Mouse (Mus musculus): ENCODE data around the gene 1700001C19Rik. TPM values are rescaled to one million over a fixed set of nuclear protein-coding genes. Genes with fewer than 3 reads are reported as not detected.

The 1700001C19Rik gene
- total RNA-seq (2012; rRNA removed) = 0.85 TPM in 2 replicates

GRCm38 (mm10) chr17:47436907-47437547, at the start of gene 1700001C19Rik:
Gene 1700001C19Rik (minus strand): TSS chr17:47437376.
- H3K4me3 ChIP-seq (ENCODE audit: insufficient read depth in 1 of 2, low read depth in 1 of 2, low read length in 2 of 2, poor library complexity in 1 of 2, severe bottlenecking in 1 of 2) = peak within 1 kb of the TSS; percentile 71 to 76
- H3K4me1 ChIP-seq (ENCODE audit: control insufficient read depth in 2 of 2, insufficient read depth in 2 of 2, low read length in 2 of 2, poor library complexity in 1 of 2) = peaks cover 0 to 29% of the 10 kb centered on the region in 2 experiments; a peak in 2 of 4 replicates
- DNase-seq (ENCODE audit: low read depth, low spot score) = no peak
- peak; percentile 93 for TF ChIP-seq ZNF384 (IDR thresholded peaks at IDR 0.05; ENCODE audit: low read depth, low read length)
- TF ChIP-seq HCFC1 (IDR thresholded peaks at IDR 0.05; ENCODE audit: borderline replicate concordance, insufficient read depth, low read length) = no peak
- no peak for TF ChIP-seq MAFK (IDR thresholded peaks at IDR 0.05; ENCODE audit: insufficient read depth, low read depth, low read length)
- no peak for TF ChIP-seq ZC3H11A (IDR thresholded peaks at IDR 0.05; ENCODE audit: borderline replicate concordance, low read depth, low read length)
- H3K27ac ChIP-seq (ENCODE audit: insufficient read depth, low read depth, low read length, poor library complexity, severe bottlenecking) = no peak within 1 kb of the TSS
- in situ Hi-C loops (cut with MboI; ENCODE audit: low sequenced_read_pairs in 2 of 2, unreplicated experiment in 2 of 2) = no loop called here
- H3K9ac ChIP-seq (ENCODE audit: insufficient read depth, low read depth, low read length, poor library complexity, severe bottlenecking) = peak within 1 kb of the TSS; percentile 59
- no peaks in the 10 kb centered on the region for H3K36me3 ChIP-seq (ENCODE audit: control insufficient read depth, insufficient read depth, low read length, poor library complexity, severe bottlenecking)
- no peaks in the 10 kb centered on the region for H3K9me3 ChIP-seq (ENCODE audit: control insufficient read depth, insufficient read depth, low read depth, low read length)

- Histone ChIP-seq H3K27ac (ENCODE audit: insufficient read depth, low read depth, low read length, poor library complexity, severe bottlenecking) (no peak overlapping the region), H3K36me3 (ENCODE audit: control insufficient read depth, insufficient read depth, low read length, poor library complexity, severe bottlenecking) (peaks cover 28% of the 10 kb centered on the region), H3K9me3 (ENCODE audit: control insufficient read depth, insufficient read depth, low read depth, low read length) (no peaks in the 10 kb centered on the region), H3K9ac (ENCODE audit: insufficient read depth, low read depth, low read length, poor library complexity, severe bottlenecking) (no peak overlapping the region), H3K4me1 (ENCODE audit: control insufficient read depth in 2 of 2, insufficient read depth in 2 of 2, low read length in 2 of 2, poor library complexity in 1 of 2) (peaks cover 0 to 43% of the 10 kb centered on the region in 2 experiments; a peak in 2 of 4 replicates), H3K4me3 (ENCODE audit: insufficient read depth in 1 of 2, low read depth in 1 of 2, low read length in 2 of 2, poor library complexity in 1 of 2, severe bottlenecking in 1 of 2) (no peak overlapping the region)
- DNase-seq (ENCODE audit: low read depth, low spot score) = no peak
- TF ChIP-seq ZC3H11A (IDR thresholded peaks at IDR 0.05; ENCODE audit: borderline replicate concordance, low read depth, low read length) = no peak
- TF ChIP-seq HCFC1 (IDR thresholded peaks at IDR 0.05; ENCODE audit: borderline replicate concordance, insufficient read depth, low read length) = no peak
- no peak for TF ChIP-seq ZNF384 (IDR thresholded peaks at IDR 0.05; ENCODE audit: low read depth, low read length)
- TF ChIP-seq CHD2 (IDR thresholded peaks at IDR 0.05; ENCODE audit: low read depth, low read length) = no peak
- in situ Hi-C loops (cut with MboI; ENCODE audit: low sequenced_read_pairs in 2 of 2, unreplicated experiment in 2 of 2) = no loop called here
Measured at GRCm38 (mm10) chr17:47485791-47486190, 48.6 kb upstream of the 1700001C19Rik start.

GRCm38 (mm10) chr17:47484993-47485392, 47.8 kb upstream of the 1700001C19Rik start:
- peak overlapping the region; percentile 80; the same call in 1 of the 2 replicates for H3K27ac ChIP-seq (ENCODE audit: insufficient read depth, low read depth, low read length, poor library complexity, severe bottlenecking)
- TF ChIP-seq ZNF384 (IDR thresholded peaks at IDR 0.05; ENCODE audit: low read depth, low read length) = no peak
- no peak for TF ChIP-seq ZC3H11A (IDR thresholded peaks at IDR 0.05; ENCODE audit: borderline replicate concordance, low read depth, low read length)
- TF ChIP-seq CHD2 (IDR thresholded peaks at IDR 0.05; ENCODE audit: low read depth, low read length) = no peak
- no peak for TF ChIP-seq HCFC1 (IDR thresholded peaks at IDR 0.05; ENCODE audit: borderline replicate concordance, insufficient read depth, low read length)
- TF ChIP-seq MAFK (IDR thresholded peaks at IDR 0.05; ENCODE audit: insufficient read depth, low read depth, low read length) = no peak
- H3K9me3 ChIP-seq (ENCODE audit: control insufficient read depth, insufficient read depth, low read depth, low read length) = no peaks in the 10 kb centered on the region
- H3K9ac ChIP-seq (ENCODE audit: insufficient read depth, low read depth, low read length, poor library complexity, severe bottlenecking) = no peak overlapping the region
- no peak overlapping the region for H3K4me3 ChIP-seq (ENCODE audit: insufficient read depth in 1 of 2, low read depth in 1 of 2, low read length in 2 of 2, poor library complexity in 1 of 2, severe bottlenecking in 1 of 2)
- H3K36me3 ChIP-seq (ENCODE audit: control insufficient read depth, insufficient read depth, low read length, poor library complexity, severe bottlenecking) = peaks cover 21% of the 10 kb centered on the region
- H3K4me1 ChIP-seq (ENCODE audit: control insufficient read depth in 2 of 2, insufficient read depth in 2 of 2, low read length in 2 of 2, poor library complexity in 1 of 2) = peaks cover 0 to 47% of the 10 kb centered on the region in 2 experiments; a peak in 2 of 4 replicates
- DNase-seq (ENCODE audit: low read depth, low spot score) = no peak
- in situ Hi-C loops (cut with MboI; ENCODE audit: low sequenced_read_pairs in 2 of 2, unreplicated experiment in 2 of 2) = no loop called here

- TF ChIP-seq ZNF384 (IDR thresholded peaks at IDR 0.05; ENCODE audit: low read depth, low read length) (no peak), ZC3H11A (IDR thresholded peaks at IDR 0.05; ENCODE audit: borderline replicate concordance, low read depth, low read length) (no peak), MAFK (IDR thresholded peaks at IDR 0.05; ENCODE audit: insufficient read depth, low read depth, low read length) (no peak), HCFC1 (IDR thresholded peaks at IDR 0.05; ENCODE audit: borderline replicate concordance, insufficient read depth, low read length) (no peak), CHD2 (IDR thresholded peaks at IDR 0.05; ENCODE audit: low read depth, low read length) (no peak)
- Histone ChIP-seq H3K9ac (ENCODE audit: insufficient read depth, low read depth, low read length, poor library complexity, severe bottlenecking) (no peak overlapping the region), H3K4me1 (ENCODE audit: control insufficient read depth in 2 of 2, insufficient read depth in 2 of 2, low read length in 2 of 2, poor library complexity in 1 of 2) (peaks cover 0 to 43% of the 10 kb centered on the region in 2 experiments; a peak in 2 of 4 replicates), H3K9me3 (ENCODE audit: control insufficient read depth, insufficient read depth, low read depth, low read length) (no peaks in the 10 kb centered on the region), H3K27ac (ENCODE audit: insufficient read depth, low read depth, low read length, poor library complexity, severe bottlenecking) (peak overlapping the region; percentile 80), H3K36me3 (ENCODE audit: control insufficient read depth, insufficient read depth, low read length, poor library complexity, severe bottlenecking) (peaks cover 15% of the 10 kb centered on the region), H3K4me3 (ENCODE audit: insufficient read depth in 1 of 2, low read depth in 1 of 2, low read length in 2 of 2, poor library complexity in 1 of 2, severe bottlenecking in 1 of 2) (no peak overlapping the region)
- in situ Hi-C loops (cut with MboI; ENCODE audit: low sequenced_read_pairs in 2 of 2, unreplicated experiment in 2 of 2) = no loop called here
- DNase-seq (ENCODE audit: low read depth, low spot score) = peak; percentile 70
Measured at GRCm38 (mm10) chr17:47484241-47484921, 47.2 kb upstream of the 1700001C19Rik start.

All from ES-E14 (cell line).